Mouse (Mus musculus): ENCODE measurements at regions not wholly inside any gene's neighbourhood (a gene's known extent, or its start where the extent isn't known, plus 50 kb on each side); places are given as distances from the start of the nearest gene placed in this dataset.

DNA sequence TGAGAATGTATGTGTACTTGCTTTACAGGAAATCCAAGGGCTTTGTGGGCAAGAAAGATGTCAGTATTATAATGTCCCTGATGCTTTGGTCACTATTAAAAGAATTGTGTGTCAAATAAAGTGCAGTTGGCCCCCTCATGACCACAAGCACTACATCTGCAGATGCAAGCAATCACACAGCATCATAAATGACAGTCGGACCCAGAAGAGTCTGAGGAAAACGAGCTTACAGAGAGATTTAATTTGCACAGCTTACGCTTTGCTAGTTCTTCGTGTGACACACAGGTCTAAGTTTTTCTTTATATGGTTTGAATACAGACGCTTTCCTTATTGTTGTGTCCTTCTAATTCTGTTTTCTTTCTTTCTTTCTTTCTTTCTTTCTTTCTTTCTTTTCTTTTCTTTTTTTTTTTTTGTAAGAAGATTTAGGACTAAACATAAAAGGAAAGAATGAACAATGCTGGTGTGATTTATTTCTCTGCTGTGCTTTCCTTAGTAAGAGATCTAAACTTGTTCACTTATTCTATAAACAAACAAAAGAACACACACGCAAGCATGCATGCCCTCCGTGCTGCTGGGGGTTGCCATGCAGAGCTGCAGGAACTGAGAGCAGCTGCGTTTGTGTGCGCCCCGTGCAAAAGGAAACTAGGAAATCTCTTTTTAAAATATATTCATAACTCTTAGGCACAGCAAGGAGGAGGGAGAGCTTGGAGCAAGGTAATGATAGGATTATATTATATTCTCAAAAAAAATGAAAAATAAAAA, 112.6 kb upstream of the Ccser1 start:
- TF ChIP-seq POLR2A (IDR thresholded peaks at IDR 0.05; ENCODE audit: borderline replicate concordance, extremely low read depth, low read depth, low read length): no peak
- no peak for TF ChIP-seq CTCF (IDR thresholded peaks at IDR 0.05; ENCODE audit: insufficient read depth, low read length)

Data from lung, adult 2 months (tissue).